Mouse (Mus musculus) embryonic fibroblast, embryonic 13.5 days (primary cell): ENCODE data around the gene Npc1l1. TPM values are rescaled to one million over a fixed set of nuclear protein-coding genes. Genes with fewer than 3 reads are reported as not detected.

Experiments
- H3K27ac ChIP-seq: 2 replicates; pipeline ENCODE4 v1.5.1; 2012; ENCODE audit warnings: low read length, control low read depth, inconsistent platforms; ENCODE audit not compliant: insufficient read depth
- H3K4me1 ChIP-seq: 2 replicates; pipeline ENCODE4 v1.6.1; 2011; ENCODE audit warnings: low read length; ENCODE audit not compliant: control insufficient read depth, insufficient read depth
- H3K4me3 ChIP-seq: 2 replicates; pipeline ENCODE4 v1.5.1; 2011; ENCODE audit warnings: mild to moderate bottlenecking, control low read depth, low read length; ENCODE audit not compliant: insufficient read depth
- CTCF ChIP-seq: IDR thresholded peaks from 2 replicates; pipeline ENCODE4 v1.5.1; 2011; ENCODE audit warnings: mild to moderate bottlenecking, control low read depth, low read length, moderate library complexity, borderline replicate concordance; ENCODE audit not compliant: insufficient read depth
- POLR2A ChIP-seq: IDR thresholded peaks from 2 replicates; pipeline ENCODE4 v1.6.1; 2011; ENCODE audit warnings: low read depth, mild to moderate bottlenecking, control low read depth, low read length, moderate library complexity
- polyA plus RNA-seq: library from polyadenylated mRNA; stranded (reverse); fragments of >200 nt; gene quantifications from 2 replicates; pipeline ENCODE4 v1.2.4, GENCODE M21; 2011; ENCODE audit warnings: low read depth; ENCODE audit not compliant: missing spikeins, insufficient read length

Gene Npc1l1
- polyA plus RNA-seq, 1 experiment, result not detected

DNA sequence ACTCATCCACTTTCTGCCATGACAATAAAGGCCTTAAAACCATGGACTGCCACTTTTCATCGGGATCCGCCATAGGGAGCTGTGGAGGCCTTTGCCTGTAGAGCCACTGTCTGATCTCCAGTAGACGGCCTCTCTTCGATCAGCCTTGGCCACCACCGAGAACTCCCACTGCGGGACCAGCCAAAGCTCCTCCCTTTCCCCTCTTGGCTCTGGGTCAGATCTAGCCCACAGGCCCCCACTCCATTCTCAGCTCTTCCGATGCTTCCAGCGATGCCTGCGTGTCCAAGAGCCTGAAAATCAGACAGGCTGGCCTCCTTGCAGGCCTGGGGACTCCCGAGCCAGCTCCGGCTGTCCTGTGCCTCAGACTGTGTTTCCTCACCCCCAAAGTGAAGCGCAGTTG is 63.6 kb downstream of the Npc1l1 start:
- Histone ChIP-seq H3K4me3 (no peak overlapping the region), H3K4me1 (no peaks in the 10 kb centered on the region), H3K27ac (no peak overlapping the region)
- no peak for TF ChIP-seq CTCF
- no peak for TF ChIP-seq POLR2A

DNA sequence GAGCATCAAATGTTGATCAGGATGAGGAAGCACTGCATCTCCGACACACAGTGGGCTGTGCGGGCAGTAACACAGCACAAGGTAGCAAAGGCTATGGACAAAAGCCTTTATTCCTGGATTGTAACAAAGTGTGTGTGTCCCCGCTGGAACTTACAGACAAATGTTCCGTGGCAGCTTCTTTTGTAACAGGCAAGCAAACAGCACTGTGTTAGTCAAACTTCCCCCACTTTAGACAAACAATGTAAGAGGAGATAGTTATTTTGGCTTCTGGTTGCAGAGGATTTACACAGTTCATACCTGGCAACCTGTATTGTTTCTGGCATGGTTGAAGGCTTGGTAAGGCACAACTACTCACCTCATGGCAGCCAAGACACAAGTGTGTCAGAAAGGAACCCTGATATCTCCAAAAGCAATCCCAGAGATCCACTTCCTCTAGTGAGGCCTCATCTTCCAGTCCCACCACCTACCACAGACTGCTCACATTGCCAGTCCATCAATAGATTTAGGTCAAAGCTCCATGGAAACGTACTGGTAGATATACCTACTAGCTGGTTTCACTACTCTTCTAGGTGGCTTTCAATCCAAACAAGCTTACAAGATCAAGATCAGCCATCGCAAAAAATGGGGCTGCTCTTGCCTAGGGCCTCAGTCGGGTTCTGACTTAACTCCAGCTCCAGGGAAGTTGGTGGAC is 64.4 kb downstream of the Npc1l1 start:
- Histone ChIP-seq H3K4me1 (no peaks in the 10 kb centered on the region), H3K4me3 (no peak overlapping the region), H3K27ac (no peak overlapping the region)
- TF ChIP-seq POLR2A (no peak), CTCF (no peak)

DNA sequence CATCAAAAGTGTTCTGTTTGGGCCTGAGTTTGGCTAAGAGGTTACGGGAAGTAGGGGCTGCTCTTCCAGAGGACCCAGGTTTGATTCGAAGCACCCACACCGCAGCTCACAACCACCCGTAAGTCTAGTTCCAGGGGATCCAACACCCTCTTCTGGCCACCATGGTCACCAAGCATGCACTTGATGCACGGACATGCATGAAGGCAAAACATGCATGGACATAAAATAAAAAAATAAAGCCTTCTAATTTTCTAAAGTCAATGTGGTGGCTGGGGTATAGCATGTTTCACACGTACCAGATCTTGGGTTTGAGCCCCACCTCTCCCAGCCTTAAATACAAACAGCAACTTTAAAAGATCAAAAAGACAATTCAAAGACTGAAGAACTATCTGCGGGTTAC is 65.2 kb downstream of the Npc1l1 start:
- H3K4me1 ChIP-seq, result 0 out of 2 replicates have a peak, but pooled peaks cover 2% of the 10 kb centered on the region
- no peak overlapping the region for H3K4me3 ChIP-seq
- no peak overlapping the region for H3K27ac ChIP-seq
- TF ChIP-seq CTCF, result no peak
- no peak for TF ChIP-seq POLR2A

DNA sequence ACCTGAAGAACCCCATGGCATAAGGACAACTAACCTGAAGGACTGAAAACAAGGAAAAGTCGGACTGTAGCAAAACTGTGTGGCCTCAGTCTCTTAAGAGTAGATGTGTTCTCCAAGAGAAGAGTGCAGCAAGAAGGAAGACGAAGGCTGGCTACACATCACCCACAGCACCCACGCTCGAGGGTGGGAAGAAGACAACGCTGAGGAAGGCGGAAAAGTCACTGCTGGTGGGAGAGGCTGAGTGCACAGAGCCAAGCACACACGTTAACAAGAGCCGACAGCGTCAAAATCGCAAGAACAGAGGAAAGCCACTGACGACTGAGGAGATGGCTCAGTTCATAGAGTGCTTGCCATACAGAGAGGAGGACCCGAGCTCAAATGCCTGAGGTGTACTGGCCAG is 66.2 kb downstream of the Npc1l1 start:
- H3K4me1 ChIP-seq, result 0 out of 2 replicates have a peak, but pooled peaks cover 4% of the 10 kb centered on the region
- H3K27ac ChIP-seq, result no peak overlapping the region
- TF ChIP-seq CTCF (no peak), POLR2A (no peak)
- no peak overlapping the region for H3K4me3 ChIP-seq

DNA sequence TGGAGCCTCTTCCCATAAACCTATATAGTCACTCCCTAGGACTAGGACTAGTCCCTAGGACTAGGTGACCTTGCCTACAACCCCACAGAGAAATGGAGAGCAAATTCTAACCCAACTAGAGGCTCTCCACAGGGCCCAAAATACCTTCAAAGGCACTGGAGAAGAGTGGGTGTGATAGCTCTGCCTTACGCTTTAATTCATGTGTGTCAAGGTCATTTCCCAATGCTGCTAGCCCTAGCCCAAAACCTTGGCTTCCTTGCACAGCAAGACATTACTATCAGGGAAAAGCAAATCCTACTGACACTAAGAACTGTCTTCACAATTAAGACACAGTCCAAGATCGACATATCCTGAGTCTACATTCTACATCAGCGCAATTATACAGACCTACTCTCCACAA is 66.9 kb downstream of the Npc1l1 start:
- no peak for TF ChIP-seq CTCF
- no peak for TF ChIP-seq POLR2A
- 0 out of 2 replicates have a peak, but pooled peaks cover 4% of the 10 kb centered on the region for H3K4me1 ChIP-seq
- no peak overlapping the region for H3K27ac ChIP-seq
- H3K4me3 ChIP-seq, result no peak overlapping the region

DNA sequence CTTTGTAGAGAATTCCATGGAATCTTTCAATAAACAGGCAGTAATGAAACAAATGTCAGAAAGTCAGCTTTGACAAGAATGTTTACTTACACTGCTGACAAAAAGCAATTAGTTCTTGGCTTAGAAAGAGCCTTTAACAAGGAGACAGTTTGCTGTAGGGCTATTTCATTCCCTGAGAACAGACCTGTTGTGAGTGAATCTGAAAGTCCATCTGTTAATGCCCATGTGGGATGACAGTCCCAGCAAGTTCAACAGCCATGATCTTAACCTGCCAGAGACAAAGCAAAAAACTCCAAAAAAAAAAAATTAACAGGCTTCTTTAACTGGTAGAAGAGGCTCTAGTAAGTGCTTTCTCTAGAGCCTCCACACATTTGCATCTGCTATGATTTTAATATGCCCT is 68.4 kb downstream of the Npc1l1 start:
- Histone ChIP-seq H3K4me3 (no peak overlapping the region), H3K27ac (no peak overlapping the region), H3K4me1 (0 out of 2 replicates have a peak, but pooled peaks cover 4% of the 10 kb centered on the region)
- TF ChIP-seq CTCF (no peak), POLR2A (no peak)

Other genes starting within 250 kb of the Npc1l1 start
- gene Camk2b, start 163.8 kb downstream of the Npc1l1 start, polyA plus RNA-seq, result 0.78 and 0.97 TPM in 2 replicates
- gene A730071L15Rik, start 30.1 kb downstream of the Npc1l1 start, polyA plus RNA-seq, result 0.30 TPM in 1 of 2 replicates, not detected in the other
- gene Nudcd3, start 29.7 kb downstream of the Npc1l1 start, polyA plus RNA-seq, result 37.9 and 40.5 TPM in 2 replicates
- gene Ddx56, start 37.6 kb upstream of the Npc1l1 start, polyA plus RNA-seq, result 38.5 and 39.4 TPM in 2 replicates
- gene Tmed4, start 44.7 kb upstream of the Npc1l1 start, polyA plus RNA-seq, result 60.9 and 63.0 TPM in 2 replicates
- gene Ogdh, start 61.5 kb upstream of the Npc1l1 start, polyA plus RNA-seq, result 75.8 and 89.6 TPM in 2 replicates
- 18.5 and 22.0 TPM in 2 replicates for gene Zmiz2, start 158.9 kb upstream of the Npc1l1 start, polyA plus RNA-seq
- gene Ppia, start 185.3 kb upstream of the Npc1l1 start, polyA plus RNA-seq, result 2,412 and 2,425 TPM in 2 replicates
- gene H2afv, start 214.3 kb upstream of the Npc1l1 start, polyA plus RNA-seq, result 55.9 and 74.5 TPM in 2 replicates
- 38.7 and 43.2 TPM in 2 replicates for gene Purb, start 245.8 kb upstream of the Npc1l1 start, polyA plus RNA-seq